Mouse (Mus musculus) granulocyte monocyte progenitor cell, adult 5-6 weeks (primary cell): ENCODE measurements at regions not wholly inside any gene's neighbourhood (a gene's known extent, or its start where the extent isn't known, plus 50 kb on each side); places are given as distances from the start of the nearest gene placed in this dataset.
A peak's percentile ranks its signal among the peaks of the same experiment; 100 is the strongest.

Experiments
- ATAC-seq: replicated peaks from 2 replicates; pipeline ENCODE4 v1.8.0; 2016; ENCODE audit warnings: mild to moderate bottlenecking, moderate TSS enrichment, inconsistent platforms; ENCODE audit not compliant: poor library complexity, severe bottlenecking

- ATAC-seq, result no peak
Measured at GRCm38 (mm10) chr13:6341102-6341737, 206.7 kb upstream of the Pitrm1 start.

- no peak for ATAC-seq
Measured at GRCm38 (mm10) chr13:6365169-6365568, 182.8 kb upstream of the Pitrm1 start.

- ATAC-seq, result no peak
Measured at GRCm38 (mm10) chr13:6367661-6368060, 180.3 kb upstream of the Pitrm1 start.

GRCm38 (mm10) chr13:6374570-6375173 is 173.3 kb upstream of the Pitrm1 start:
- no peak for ATAC-seq

- ATAC-seq, result no peak
Measured at GRCm38 (mm10) chr13:6377919-6378318, 170.0 kb upstream of the Pitrm1 start.

GRCm38 (mm10) chr13:6395562-6396223 is 152.3 kb upstream of the Pitrm1 start:
- ATAC-seq, result no peak

- no peak for ATAC-seq
Measured at GRCm38 (mm10) chr13:6397648-6398047, 150.3 kb upstream of the Pitrm1 start.

GRCm38 (mm10) chr13:6431821-6432220 is 116.1 kb upstream of the Pitrm1 start:
- ATAC-seq, result no peak

GRCm38 (mm10) chr13:6446976-6447375 is 101.0 kb upstream of the Pitrm1 start:
- no peak for ATAC-seq

- ATAC-seq, result peak; percentile 76
Measured at GRCm38 (mm10) chr13:6461363-6461762, 86.6 kb upstream of the Pitrm1 start.

GRCm38 (mm10) chr13:6465911-6466419 is 82.0 kb upstream of the Pitrm1 start:
- ATAC-seq, result no peak

- ATAC-seq, result peak; percentile 57
Measured at GRCm38 (mm10) chr13:6469446-6470227, 78.3 kb upstream of the Pitrm1 start.

GRCm38 (mm10) chr13:6470286-6471103 is 77.5 kb upstream of the Pitrm1 start:
- no peak for ATAC-seq

- ATAC-seq, result peak; percentile 94
Measured at GRCm38 (mm10) chr13:6471643-6472042, 76.3 kb upstream of the Pitrm1 start.

GRCm38 (mm10) chr13:6473401-6474190 is 74.4 kb upstream of the Pitrm1 start:
- no peak for ATAC-seq

- peak; percentile 95 for ATAC-seq
Measured at GRCm38 (mm10) chr13:6479667-6480066, 68.3 kb upstream of the Pitrm1 start.

GRCm38 (mm10) chr13:6484418-6484817 is 63.5 kb upstream of the Pitrm1 start:
- no peak for ATAC-seq

GRCm38 (mm10) chr13:6487837-6488236 is 60.1 kb upstream of the Pitrm1 start:
- ATAC-seq, result peak; percentile 40
